Comparison of ENCODE assay signal across 8 mouse cellular contexts in genomic region chr17:47974503-47974902, GRCm38 (mm10). TPM values are rescaled to one million over a fixed set of nuclear protein-coding genes. Genes with fewer than 3 reads are reported as not detected.
A peak's percentile ranks its signal among the peaks of the same experiment; 100 is the strongest.
DNase-seq lines count a peak whose midpoint lies in the region; ATAC-seq and TF ChIP-seq lines count a peak whose summit lies in the region.

No protein-coding gene starts in this region.

- no peak for TF ChIP-seq CTCF in midbrain, postnatal 0 days (IDR thresholded peaks at IDR 0.05)

- peak overlapping the region; percentile 46 for H3K4me3 ChIP-seq in heart, embryonic 12.5 days
- H3K4me3 ChIP-seq in embryonic facial prominence, embryonic 15.5 days (replicated peaks) = peak overlapping the region; percentile 39
- peak overlapping the region; percentile 43 for H3K4me3 ChIP-seq in kidney, embryonic 15.5 days (replicated peaks)
- peak overlapping the region; percentile 38 for H3K4me3 ChIP-seq in midbrain, postnatal 0 days (ENCODE audit: low read depth, low read length)

- WGBS in heart, embryonic 12.5 days = 8% methylated on average over 13 of the region's 13 CpGs
- 6% methylated on average over 13 of the region's 13 CpGs for WGBS in embryonic facial prominence, embryonic 15.5 days
- 6% methylated on average over 13 of the region's 13 CpGs for WGBS in kidney, embryonic 15.5 days
- WGBS in midbrain, postnatal 0 days = 13% methylated on average over 13 of the region's 13 CpGs

- H3K4me2 ChIP-seq in heart, embryonic 12.5 days = peak overlapping the region; percentile 87
- H3K4me2 ChIP-seq in embryonic facial prominence, embryonic 15.5 days (replicated peaks) = peak overlapping the region; percentile 73
- H3K4me2 ChIP-seq in kidney, embryonic 15.5 days = peak overlapping the region; percentile 87
- H3K4me2 ChIP-seq in midbrain, postnatal 0 days (ENCODE audit: low read depth, low read length, poor library complexity, severe bottlenecking) = peak overlapping the region; percentile 75

- ATAC-seq in heart, embryonic 12.5 days (ENCODE audit: insufficient number of reproducible peaks, low FRiP score) = peak; percentile 12; the same call in 1 of the 2 replicates
- ATAC-seq in embryonic facial prominence, embryonic 15.5 days (ENCODE audit: insufficient number of reproducible peaks, low FRiP score, low TSS enrichment, low read depth) = no peak; the same call in 1 of the 2 replicates
- ATAC-seq in kidney, embryonic 15.5 days (replicated peaks; ENCODE audit: low FRiP score) = no peak
- ATAC-seq in midbrain, postnatal 0 days (ENCODE audit: low FRiP score) = peak; percentile 4; the same call in 1 of the 2 replicates
- no peak for ATAC-seq in CD4-positive, CD25-positive, alpha-beta regulatory T cell, adult 4 months

- H3K27me3 ChIP-seq in heart, embryonic 12.5 days (replicated peaks) = no peaks in the 10 kb centered on the region
- no peaks in the 10 kb centered on the region for H3K27me3 ChIP-seq in embryonic facial prominence, embryonic 15.5 days
- peaks cover 15% of the 10 kb centered on the region for H3K27me3 ChIP-seq in kidney, embryonic 15.5 days
- H3K27me3 ChIP-seq in midbrain, postnatal 0 days (ENCODE audit: insufficient read depth, low read length) = no peaks in the 10 kb centered on the region

- no peaks in the 10 kb centered on the region for H3K36me3 ChIP-seq in heart, embryonic 12.5 days
- no peaks in the 10 kb centered on the region for H3K36me3 ChIP-seq in embryonic facial prominence, embryonic 15.5 days
- no peaks in the 10 kb centered on the region for H3K36me3 ChIP-seq in kidney, embryonic 15.5 days
- no peaks in the 10 kb centered on the region for H3K36me3 ChIP-seq in midbrain, postnatal 0 days (ENCODE audit: insufficient read depth, low read length)

- H3K27ac ChIP-seq in heart, embryonic 12.5 days (ENCODE audit: poor library complexity, severe bottlenecking) = peak overlapping the region; percentile 85
- H3K27ac ChIP-seq in embryonic facial prominence, embryonic 15.5 days (replicated peaks) = peak overlapping the region; percentile 58
- peak overlapping the region; percentile 88 for H3K27ac ChIP-seq in kidney, embryonic 15.5 days
- no peak overlapping the region for H3K27ac ChIP-seq in midbrain, postnatal 0 days (ENCODE audit: low read depth, low read length)

- peaks cover 46% of the 10 kb centered on the region for H3K4me1 ChIP-seq in heart, embryonic 12.5 days (replicated peaks)
- peaks cover 34% of the 10 kb centered on the region for H3K4me1 ChIP-seq in embryonic facial prominence, embryonic 15.5 days
- peaks cover 51% of the 10 kb centered on the region for H3K4me1 ChIP-seq in kidney, embryonic 15.5 days
- H3K4me1 ChIP-seq in midbrain, postnatal 0 days (ENCODE audit: insufficient read depth, low read length) = peaks cover 10% of the 10 kb centered on the region; the same call in 1 of the 2 replicates

- peak overlapping the region; percentile 67 for H3K9ac ChIP-seq in heart, embryonic 12.5 days
- H3K9ac ChIP-seq in embryonic facial prominence, embryonic 15.5 days = peak overlapping the region; percentile 13; the same call in 1 of the 2 replicates
- H3K9ac ChIP-seq in kidney, embryonic 15.5 days = peak overlapping the region; percentile 12; the same call in 1 of the 2 replicates
- 0 out of 2 replicates have a peak overlapping the region, but pooled peaks have one; percentile 26 for H3K9ac ChIP-seq in midbrain, postnatal 0 days (replicated peaks; ENCODE audit: low read length, poor library complexity, severe bottlenecking)

- peaks cover 4% of the 10 kb centered on the region; the same call in 1 of the 2 replicates for H3K9me3 ChIP-seq in heart, embryonic 12.5 days (replicated peaks)
- H3K9me3 ChIP-seq in embryonic facial prominence, embryonic 15.5 days (replicated peaks) = no peaks in the 10 kb centered on the region
- no peaks in the 10 kb centered on the region for H3K9me3 ChIP-seq in kidney, embryonic 15.5 days (replicated peaks)
- H3K9me3 ChIP-seq in midbrain, postnatal 0 days (ENCODE audit: low read length) = no peaks in the 10 kb centered on the region

- DNase-seq in heart, adult 11 months = no peak
- DNase-seq in midbrain, postnatal 0 days (ENCODE audit: low spot score) = no peak
- DNase-seq in urinary bladder, postnatal 10 days (ENCODE audit: low spot score) = no peak
- DNase-seq in ovary, postnatal 14 days (ENCODE audit: low spot score) = no peak

RNA-seq across cellular contexts. Expression of gene Foxp4, which starts 50.1 kb away (rescaled TPM):
- polyA plus RNA-seq in heart, embryonic 12.5 days (2016; fragmentation: Nextera tagmentation; extraction: Ambion mirVana) = 20.7 and 22.5 TPM in 2 replicates
- 17.0 and 19.3 TPM in 2 replicates for polyA plus RNA-seq in embryonic facial prominence, embryonic 15.5 days (2015; fragmentation: Nextera tagmentation; extraction: Ambion mirVana)
- polyA plus RNA-seq in kidney, embryonic 15.5 days (2015; fragmentation: Nextera tagmentation; extraction: Ambion mirVana) = 13.0 and 13.7 TPM in 2 replicates
- 129 and 200 TPM in 2 replicates for total RNA-seq in midbrain, postnatal 0 days (2014; rRNA removed)
- polyA plus RNA-seq in midbrain, postnatal 0 days (2015; fragmentation: Nextera tagmentation; extraction: Ambion mirVana) = 50.8 and 55.4 TPM in 2 replicates
- 1 to 10 TPM; 2.1 to 4.4 TPM for polyA plus RNA-seq in CD4-positive, CD25-positive, alpha-beta regulatory T cell, adult 4 months (2017; shearing (Covaris generic))

Comparison
In these comparisons a context has a peak if more than half of its experiments do, and no peak if none do; other contexts are left out.
1. ATAC-seq: peak in heart, embryonic 12.5 days (single experiment) and midbrain, postnatal 0 days (single experiment); none in embryonic facial prominence, embryonic 15.5 days (single experiment), kidney, embryonic 15.5 days (single experiment) and CD4-positive, CD25-positive, alpha-beta regulatory T cell, adult 4 months (single experiment).
2. H3K9ac ChIP-seq: peak in every context shown above with its lines; median percentile 67 in heart, embryonic 12.5 days; 26 in midbrain, postnatal 0 days; 13 in embryonic facial prominence, embryonic 15.5 days; 12 in kidney, embryonic 15.5 days.
3. Peak in every context shown above with its lines, with median percentiles within 50 percentile points of each other: H3K4me2 ChIP-seq and H3K4me3 ChIP-seq.